Mouse (Mus musculus) C2C12 (cell line): ENCODE results near the gene Ahnak2. TPM values are rescaled to one million over a fixed set of nuclear protein-coding genes. Genes with fewer than 3 reads are reported as not detected.

Experiments
- H3K27me3 ChIP-seq: one replicate; pipeline ENCODE4 v1.6.1; 2011; ENCODE audit not compliant: control insufficient read depth, insufficient read depth, insufficient read length
- H3K36me3 ChIP-seq: one replicate; pipeline ENCODE4 v1.6.1; 2011; ENCODE audit not compliant: control insufficient read depth, insufficient read depth
- H3K4me3 ChIP-seq: one replicate; pipeline ENCODE4 v1.5.1; 2011; ENCODE audit warnings: mild to moderate bottlenecking, control low read depth; ENCODE audit not compliant: poor library complexity, insufficient read depth, severe bottlenecking
- H3K79me2 ChIP-seq: one replicate; pipeline ENCODE4 v1.6.1; 2011; ENCODE audit not compliant: control insufficient read depth, insufficient read depth
- H3K79me3 ChIP-seq: one replicate; pipeline ENCODE4 v1.6.1; 2011; ENCODE audit warnings: low read depth, control low read depth
- H3ac ChIP-seq: one replicate; pipeline ENCODE3; 2011; ENCODE audit warnings: low read depth; ENCODE audit not compliant: control insufficient read depth, insufficient read length
- CEBPB ChIP-seq: IDR thresholded peaks from one replicate; pipeline ENCODE4 v1.6.1; 2011; ENCODE audit warnings: low read depth, mild to moderate bottlenecking, control low read depth, moderate library complexity
- CTCF ChIP-seq: IDR thresholded peaks from one replicate; pipeline ENCODE4 v1.5.1; 2011; ENCODE audit not compliant: control insufficient read depth, insufficient read depth, insufficient read length
- FOSL1 ChIP-seq: IDR thresholded peaks from one replicate; pipeline ENCODE4 v1.8.0; 2011; ENCODE audit warnings: mild to moderate bottlenecking, low read length; ENCODE audit not compliant: poor library complexity, insufficient read depth, severe bottlenecking
- MAX ChIP-seq: IDR thresholded peaks from one replicate; pipeline ENCODE4 v1.6.1; 2011; ENCODE audit warnings: mild to moderate bottlenecking, control low read depth
- MYOD1 ChIP-seq: IDR thresholded peaks from one replicate; pipeline ENCODE4 v1.6.1; 2011; ENCODE audit warnings: low read depth; ENCODE audit not compliant: control insufficient read depth, insufficient read length
- MYOG ChIP-seq: IDR thresholded peaks from one replicate; pipeline ENCODE4 v1.6.1; 2011; ENCODE audit not compliant: control insufficient read depth, insufficient read length; ENCODE audit errors: extremely low read depth
- USF1 ChIP-seq: IDR thresholded peaks from one replicate; pipeline ENCODE4 v1.6.1; 2011; ENCODE audit warnings: low read depth, mild to moderate bottlenecking, control low read depth, moderate library complexity
- polyA plus RNA-seq: library from polyadenylated mRNA; unstranded; fragments of >200 nt; fragmentation: generic; extraction: Trizol; gene quantifications from one replicate; pipeline ENCODE4 v1.2.1, GENCODE M21; 2012; ENCODE audit warnings: missing spikeins

Ahnak2 gene
- polyA plus RNA-seq, 1 experiment, result 15.8 TPM

DNA sequence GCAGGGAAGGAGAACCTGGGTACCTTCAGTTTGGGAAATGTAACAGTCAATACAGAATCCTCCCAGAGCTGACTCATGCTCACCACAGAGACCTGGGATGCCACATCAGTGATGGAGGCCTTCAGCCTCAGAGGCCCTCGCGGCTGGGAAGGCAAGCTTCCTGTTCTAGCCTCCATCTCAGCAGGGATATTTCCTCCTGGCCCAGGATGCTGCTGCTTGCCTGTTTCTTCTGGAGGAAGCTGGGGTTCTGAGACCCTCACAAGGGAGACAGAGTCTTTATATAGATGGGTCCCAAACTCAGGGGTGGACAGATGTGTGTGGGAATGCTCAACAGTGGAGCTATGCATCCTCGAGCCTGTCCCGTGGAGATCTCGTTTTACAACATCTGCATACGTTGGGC lies 28.4 kb downstream of the Ahnak2 start:
- H3K36me3 ChIP-seq, result peaks cover 6% of the 10 kb centered on the region
- H3K27me3 ChIP-seq, result no peaks in the 10 kb centered on the region
- no peaks in the 10 kb centered on the region for H3K79me3 ChIP-seq
- no peak overlapping the region for H3K4me3 ChIP-seq
- TF ChIP-seq CEBPB (no peak), MAX (no peak), CTCF (no peak), FOSL1 (no peak)
- no peaks in the 10 kb centered on the region for H3K79me2 ChIP-seq
- no peak overlapping the region for H3ac ChIP-seq

DNA sequence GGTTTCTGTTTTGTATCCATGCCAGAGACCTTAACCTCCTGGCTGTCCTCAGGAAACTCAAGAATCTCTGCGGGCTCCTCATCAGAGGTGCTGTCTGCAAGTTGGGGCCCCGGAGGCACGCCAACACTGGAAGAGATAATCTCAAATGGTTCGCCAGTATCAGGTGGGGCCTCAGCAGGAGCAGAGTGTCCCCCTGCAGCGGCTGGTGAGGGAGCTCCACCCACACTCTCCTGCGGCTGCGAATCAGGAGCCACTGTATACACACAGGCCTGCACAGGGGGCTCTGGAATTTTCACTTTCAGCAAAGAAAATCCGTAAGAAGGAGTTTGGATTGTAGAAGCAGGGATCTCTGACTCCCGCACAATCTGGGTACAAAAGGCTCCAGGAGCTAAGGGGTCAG lies 29.1 kb downstream of the Ahnak2 start:
- H3K4me3 ChIP-seq, result no peak overlapping the region
- H3K27me3 ChIP-seq, result no peaks in the 10 kb centered on the region
- no peak overlapping the region for H3ac ChIP-seq
- peaks cover 6% of the 10 kb centered on the region for H3K36me3 ChIP-seq
- H3K79me2 ChIP-seq, result no peaks in the 10 kb centered on the region
- no peak for TF ChIP-seq CEBPB
- TF ChIP-seq FOSL1, result no peak
- no peak for TF ChIP-seq MYOG
- no peak for TF ChIP-seq MAX
- TF ChIP-seq MYOD1, result no peak
- TF ChIP-seq USF1, result no peak
- no peak for TF ChIP-seq CTCF
- H3K79me3 ChIP-seq, result no peaks in the 10 kb centered on the region

DNA sequence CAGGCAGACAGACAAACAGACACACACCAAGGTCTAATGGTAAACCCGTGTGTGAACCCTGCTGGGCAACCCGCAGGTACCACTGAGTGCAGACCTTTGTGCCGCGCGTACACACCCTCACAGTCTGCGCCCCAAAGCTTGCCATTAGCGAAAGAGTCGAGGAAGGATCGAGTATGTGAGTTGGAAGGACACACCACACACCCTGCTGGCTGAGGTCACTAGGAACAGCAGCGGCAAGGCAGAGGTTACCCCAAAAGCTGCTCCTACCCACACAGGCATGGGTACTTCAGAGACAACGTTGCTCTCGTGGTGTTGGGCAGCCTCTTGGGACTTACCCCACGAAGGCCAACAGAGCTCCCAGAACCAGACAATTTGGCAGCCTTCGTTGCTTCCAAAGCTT lies 30.2 kb downstream of the Ahnak2 start:
- Histone ChIP-seq H3ac (no peak overlapping the region), H3K79me2 (no peaks in the 10 kb centered on the region), H3K36me3 (peaks cover 6% of the 10 kb centered on the region), H3K79me3 (no peaks in the 10 kb centered on the region), H3K4me3 (no peak overlapping the region), H3K27me3 (no peaks in the 10 kb centered on the region)
- TF ChIP-seq MYOD1 (no peak), MAX (no peak), CEBPB (no peak), MYOG (no peak), USF1 (no peak), CTCF (no peak), FOSL1 (no peak)

DNA sequence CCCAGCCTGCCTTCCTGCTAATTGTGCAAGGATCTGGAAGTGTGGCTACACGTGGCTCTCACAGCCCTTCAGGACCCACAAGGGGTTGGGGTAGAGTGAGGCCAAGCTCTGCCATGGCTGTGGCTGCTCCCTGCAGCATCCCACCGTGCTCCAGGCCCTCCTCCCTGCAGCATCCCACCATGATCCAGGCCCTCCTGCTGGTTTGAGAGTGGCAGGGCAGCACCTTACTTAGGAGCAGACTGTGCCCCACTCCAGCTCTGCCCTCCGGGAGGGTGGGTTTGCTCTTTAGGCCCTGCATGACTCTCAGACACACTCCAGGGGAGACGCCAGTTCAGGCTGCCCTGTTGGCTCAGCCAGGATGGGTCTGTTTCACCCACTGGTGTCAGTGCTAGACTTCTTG lies 32.1 kb downstream of the Ahnak2 start:
- no peak overlapping the region for H3ac ChIP-seq
- TF ChIP-seq MYOD1 (no peak), USF1 (no peak), MAX (no peak), CEBPB (no peak), MYOG (no peak)
- H3K4me3 ChIP-seq, result no peak overlapping the region
- H3K79me2 ChIP-seq, result no peaks in the 10 kb centered on the region
- peaks cover 5% of the 10 kb centered on the region for H3K36me3 ChIP-seq
- no peaks in the 10 kb centered on the region for H3K27me3 ChIP-seq
- no peaks in the 10 kb centered on the region for H3K79me3 ChIP-seq

DNA sequence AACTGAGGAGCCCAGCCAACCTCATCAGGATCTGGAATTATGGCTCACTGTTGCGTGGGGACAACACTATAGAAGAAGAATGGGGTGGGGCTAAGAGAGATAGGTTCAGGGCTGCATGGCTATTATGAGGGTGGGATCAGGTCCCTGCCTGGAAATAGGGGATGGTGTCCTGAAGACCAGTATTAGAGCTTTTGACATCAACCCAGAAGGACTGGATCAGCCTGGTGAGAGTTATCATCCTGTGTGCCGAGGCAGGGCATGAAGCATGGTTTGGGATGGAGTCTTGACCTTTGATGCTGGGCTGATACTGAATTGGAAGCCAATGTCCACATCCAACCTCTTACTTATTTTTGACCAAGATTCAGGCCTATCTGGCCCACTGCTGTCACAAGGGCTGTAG lies 32.7 kb downstream of the Ahnak2 start:
- Histone ChIP-seq H3ac (no peak overlapping the region), H3K27me3 (no peaks in the 10 kb centered on the region), H3K4me3 (no peak overlapping the region), H3K79me2 (no peaks in the 10 kb centered on the region), H3K36me3 (no peaks in the 10 kb centered on the region), H3K79me3 (no peaks in the 10 kb centered on the region)
- TF ChIP-seq MAX (no peak), FOSL1 (no peak), CEBPB (no peak), CTCF (no peak), MYOG (no peak), USF1 (no peak), MYOD1 (no peak)

DNA sequence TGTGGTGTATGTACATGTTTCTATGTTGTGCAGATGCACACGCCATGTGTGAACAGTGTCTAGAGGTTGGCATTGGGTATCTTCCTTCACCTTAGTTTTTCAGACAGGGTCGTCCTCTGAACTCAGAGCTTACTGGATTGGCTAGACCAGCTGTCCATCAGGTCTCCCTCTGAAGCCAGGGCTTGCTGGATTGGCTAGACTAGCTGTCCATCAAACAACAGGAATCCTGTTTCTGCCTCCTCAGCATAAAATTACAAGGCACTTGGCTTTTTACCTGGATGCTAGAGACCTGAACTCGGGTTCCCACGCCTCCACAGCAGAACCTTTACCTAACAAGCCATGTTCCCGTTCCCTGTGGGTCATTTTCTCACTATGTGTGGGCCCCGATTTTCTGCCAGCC lies 33.4 kb downstream of the Ahnak2 start:
- Histone ChIP-seq H3K4me3 (no peak overlapping the region), H3K79me3 (no peaks in the 10 kb centered on the region), H3ac (no peak overlapping the region), H3K36me3 (no peaks in the 10 kb centered on the region), H3K27me3 (no peaks in the 10 kb centered on the region), H3K79me2 (no peaks in the 10 kb centered on the region)
- TF ChIP-seq FOSL1 (no peak), CTCF (no peak), CEBPB (no peak), MYOG (no peak), MAX (no peak), MYOD1 (no peak), USF1 (no peak)
